Mouse (Mus musculus) mouse embryonic stem cell (cell line): Measurements from ENCODE around the gene Zcchc3.

Experiments
- in situ Hi-C, 2 experiments: fragments of 300-500 bp; cut with MboI; formaldehyde crosslinking; loops; 1 replicate in 1 of 2; 3 replicates in 1 of 2; pipeline ENCODE4 v1.14.3; 2019 to 2020; ENCODE audit warnings: low sequenced_read_pairs in 2 of 2, low pct_unique_long_range_greater_than_20kb in 1 of 2, mixed read lengths in 1 of 2; ENCODE audit not compliant: unreplicated experiment in 1 of 2

Zcchc3 gene

GRCm38 (mm10) chr2:152412526-152413157, 2.2 kb downstream of the Zcchc3 start:
- in situ Hi-C loops: no loop called here

GRCm38 (mm10) chr2:152411471-152411870, 3.4 kb downstream of the Zcchc3 start:
- in situ Hi-C loops: no loop called here

DNA sequence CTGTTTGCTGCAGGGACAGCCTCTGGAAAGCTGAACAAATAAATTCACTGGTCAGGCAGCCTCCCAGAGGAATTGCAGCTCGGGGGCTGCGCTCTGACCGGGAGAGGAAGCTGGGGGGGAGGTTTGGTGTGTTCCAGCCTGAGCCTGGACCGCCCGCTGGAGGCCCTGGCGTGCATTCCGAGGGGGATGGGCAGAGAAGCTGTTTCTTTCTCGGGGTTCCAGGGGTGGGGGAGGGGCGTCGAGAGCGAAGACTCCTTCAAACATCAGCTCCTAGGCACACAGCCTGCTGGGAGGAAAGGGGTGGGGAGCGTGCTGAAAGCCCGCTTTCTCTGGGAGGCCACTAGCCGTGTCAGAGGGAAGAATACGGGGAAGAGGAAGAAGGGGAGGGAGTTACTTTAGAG, 3.9 kb downstream of the Zcchc3 start:
- in situ Hi-C loops: no loop called here

DNA sequence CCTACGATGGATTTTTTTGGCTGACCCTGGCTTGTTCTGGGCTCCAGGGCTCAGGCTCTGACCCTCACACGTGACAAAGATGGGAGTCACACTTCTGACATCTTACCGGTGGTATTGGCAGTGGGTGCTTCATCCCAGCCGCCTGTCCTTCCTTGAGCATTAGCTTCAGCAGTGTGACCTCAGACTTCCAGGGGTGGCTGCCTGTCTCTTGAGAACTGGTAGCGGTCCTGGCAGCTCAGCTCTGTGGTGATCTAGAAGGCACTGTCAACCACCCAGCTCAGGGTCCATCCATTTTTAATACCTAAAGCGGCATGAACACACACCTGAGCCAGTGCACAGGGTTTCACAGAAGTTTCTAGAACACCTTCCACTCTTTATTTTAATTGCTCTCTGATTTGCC, 5.0 kb downstream of the Zcchc3 start:
- in situ Hi-C loops: no loop called here

- in situ Hi-C loops: no loop called here
Observed at GRCm38 (mm10) chr2:152406126-152406525, 8.7 kb downstream of the Zcchc3 start.

DNA sequence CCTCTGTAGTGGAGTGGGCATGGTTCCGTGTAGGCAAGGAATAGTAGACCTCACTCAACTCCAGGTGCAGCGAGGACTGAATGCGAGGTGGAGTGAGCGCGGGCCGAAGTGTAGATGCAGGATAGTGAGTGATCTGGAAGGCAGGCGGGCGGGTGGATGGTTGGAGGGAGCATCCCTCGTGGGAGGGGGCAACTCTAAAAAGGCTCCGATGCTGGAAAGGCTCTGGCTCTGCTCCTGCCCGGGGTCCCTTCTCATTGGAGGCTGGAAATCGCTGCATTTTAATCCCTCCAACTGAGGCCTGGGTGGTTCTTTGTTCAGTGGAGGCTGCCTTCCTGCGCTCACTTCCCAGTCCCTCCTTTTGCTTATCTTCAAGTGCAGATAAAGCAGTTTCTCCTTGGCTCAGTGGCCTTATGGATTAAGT, 15.7 kb downstream of the Zcchc3 start:
- in situ Hi-C loops: no loop called here

- in situ Hi-C loops: no loop called here
Observed at GRCm38 (mm10) chr2:152398691-152399090, 16.1 kb downstream of the Zcchc3 start.

- in situ Hi-C loops: no loop called here
Observed at GRCm38 (mm10) chr2:152397680-152398435, 17.0 kb downstream of the Zcchc3 start, which contains the start of gene Sox12. TSS of gene Sox12 (minus strand) at chr2:152398063.

- in situ Hi-C loops: no loop called here
Observed at GRCm38 (mm10) chr2:152397004-152397589, 17.7 kb downstream of the Zcchc3 start.

GRCm38 (mm10) chr2:152396110-152397003, 18.5 kb downstream of the Zcchc3 start:
- in situ Hi-C loops: no loop called here

GRCm38 (mm10) chr2:152395271-152395920, 19.4 kb downstream of the Zcchc3 start:
- in situ Hi-C loops: no loop called here

DNA sequence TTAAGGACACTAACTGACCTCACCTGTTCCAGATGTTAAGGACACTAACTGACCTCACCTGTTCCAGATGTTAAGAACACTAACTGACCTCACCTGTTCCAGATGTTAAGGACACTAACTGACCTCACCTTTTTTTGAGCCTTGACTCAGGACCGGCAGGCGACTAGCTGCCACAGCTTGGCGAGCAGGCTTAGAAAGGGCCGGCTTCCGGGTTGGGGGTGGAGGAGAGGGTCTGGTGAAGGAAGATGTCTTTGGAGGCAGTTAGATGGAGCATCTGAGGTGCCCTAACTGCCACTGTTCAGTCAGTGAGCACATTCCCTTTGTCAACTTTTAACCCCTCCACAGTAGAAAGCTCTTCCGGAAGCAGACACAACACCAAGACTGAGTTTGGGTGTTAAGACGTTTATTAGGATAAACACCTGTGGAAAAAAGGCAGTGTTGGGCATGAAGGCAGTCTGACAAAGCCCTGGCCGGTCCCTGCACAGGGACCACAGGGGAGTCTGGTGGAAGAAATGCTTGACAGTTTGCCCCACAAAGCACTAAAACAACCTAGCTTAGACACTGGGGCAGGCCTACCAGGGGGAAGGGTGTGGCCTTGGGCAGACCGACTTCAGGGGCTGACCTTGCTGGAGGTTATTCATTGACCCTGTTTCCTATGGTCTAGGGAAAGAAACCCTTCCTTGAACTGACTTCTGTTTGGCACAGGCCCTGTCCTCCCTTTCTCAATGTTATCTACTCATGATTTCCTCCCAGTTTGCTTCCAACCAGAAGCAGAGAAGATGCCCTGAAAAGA, 21.4 kb downstream of the Zcchc3 start:
- in situ Hi-C loops: no loop called here

DNA sequence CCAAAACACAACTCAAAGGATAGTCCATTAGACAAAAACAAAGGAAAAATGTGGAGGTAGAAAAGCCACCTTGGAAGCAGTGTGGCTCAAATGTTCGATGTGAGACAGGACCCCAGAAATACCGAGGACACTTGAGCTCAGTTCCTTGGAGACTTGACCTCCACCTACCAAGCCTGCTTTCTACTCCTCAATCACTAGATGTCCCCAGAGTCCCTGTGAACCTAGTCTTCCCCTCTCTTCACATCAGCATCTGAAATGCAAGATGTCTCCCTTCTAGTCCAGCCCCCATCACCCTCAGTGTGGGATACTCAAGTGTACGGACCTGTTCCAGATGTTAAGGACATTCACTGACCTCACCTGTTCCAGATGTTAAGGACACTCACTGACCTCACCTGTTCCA, 22.0 kb downstream of the Zcchc3 start:
- in situ Hi-C loops: no loop called here

DNA sequence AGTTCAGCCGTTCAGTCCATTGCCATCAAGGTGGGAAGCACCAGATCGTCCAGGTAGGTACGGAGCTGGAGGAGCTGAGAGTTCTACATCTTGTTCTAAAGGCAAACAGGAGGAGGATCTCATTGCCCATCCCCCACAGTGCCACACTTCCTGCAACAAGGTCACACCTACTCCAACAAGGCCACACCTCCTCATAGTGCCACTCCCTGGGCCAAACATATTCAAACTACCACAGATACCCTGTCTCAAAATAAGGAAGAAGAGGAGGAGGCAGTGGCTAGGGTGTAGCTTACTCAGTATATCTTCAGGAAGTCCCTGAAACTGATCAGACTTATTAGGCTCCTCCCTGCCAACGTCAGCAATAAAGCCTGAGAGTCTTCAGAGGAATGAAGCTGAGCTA, 30.6 kb downstream of the Zcchc3 start:
- in situ Hi-C loops: no loop called here

- in situ Hi-C loops: no loop called here
Observed at GRCm38 (mm10) chr2:152376345-152376741, 38.5 kb downstream of the Zcchc3 start, which contains the start of gene Nrsn2. TSS of gene Nrsn2 (minus strand) at chr2:152376638.

GRCm38 (mm10) chr2:152375652-152376344, 39.0 kb downstream of the Zcchc3 start:
- in situ Hi-C loops: no loop called here

DNA sequence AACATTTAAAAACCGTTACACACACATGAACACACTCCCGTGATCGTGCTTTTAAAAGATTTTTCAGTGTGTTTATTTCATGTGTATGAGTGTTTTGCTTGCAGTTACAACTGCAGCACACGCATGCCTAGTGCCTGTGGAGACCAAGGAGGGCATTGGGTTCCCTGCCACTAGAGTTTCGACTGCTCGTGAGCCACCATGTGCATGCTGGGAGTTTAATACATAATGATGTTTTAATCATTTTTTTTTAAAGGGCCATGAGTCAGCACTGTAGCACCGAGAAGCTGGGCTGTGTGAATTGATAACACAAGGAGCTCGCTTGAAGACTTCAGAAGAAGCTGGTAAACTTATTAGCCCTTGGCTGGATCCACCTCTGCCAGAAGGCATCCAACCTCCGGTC, 41.3 kb downstream of the Zcchc3 start:
- in situ Hi-C loops: no loop called here
